13 mouse cellular contexts compared by ENCODE assay signal in genomic region chr10:21304672-21305632, GRCm38 (mm10). TPM values are rescaled to one million over a fixed set of nuclear protein-coding genes. Genes with fewer than 3 reads are reported as not detected.
DNase-seq lines count a peak whose midpoint lies in the region; ATAC-seq and TF ChIP-seq lines count a peak whose summit lies in the region.
"Had no signal": no experiment of that assay in that cellular context is flagged by ENCODE, and none has a peak within 500 bp of the region (broad histone marks: within the 10 kb centered on the region; RNA-seq: fewer than 3 reads in every experiment).

No protein-coding gene starts in this region.

- H3K27me3 ChIP-seq in heart, embryonic 16.5 days (ENCODE audit: control insufficient read depth, insufficient read depth, low read length): no peaks in the 10 kb centered on the region
- H3K27me3 ChIP-seq in intestine, postnatal 0 days (replicated peaks; ENCODE audit: control insufficient read depth, insufficient read depth, low read length): no peaks in the 10 kb centered on the region
- H3K27me3 ChIP-seq in myocyte (ENCODE audit: control insufficient read depth, insufficient read depth, insufficient read length): no peaks in the 10 kb centered on the region
- H3K27me3 ChIP-seq: forebrain, embryonic 13.5 days; heart, embryonic 15.5 days; neural tube, embryonic 12.5 days had no signal

- no peak overlapping the region for H3K4me2 ChIP-seq in heart, embryonic 16.5 days (ENCODE audit: low read depth, low read length)
- peak overlapping the region; percentile 37 for H3K4me2 ChIP-seq in intestine, postnatal 0 days (replicated peaks; ENCODE audit: low read depth)
- peak overlapping the region; percentile 52 for H3K4me2 ChIP-seq in myocyte (ENCODE audit: low read depth)
- H3K4me2 ChIP-seq: forebrain, embryonic 13.5 days; heart, embryonic 15.5 days; liver, embryonic 11.5 days; neural tube, embryonic 12.5 days had no signal

- 58% methylated on average over 11 of the region's 11 CpGs for WGBS in heart, embryonic 16.5 days
- WGBS in intestine, postnatal 0 days: 25% methylated on average over 11 of the region's 11 CpGs

- H3K27ac ChIP-seq in heart, embryonic 16.5 days (ENCODE audit: low read length): peak overlapping the region; percentile 27; the same call in 1 of the 2 replicates
- H3K27ac ChIP-seq in intestine, postnatal 0 days (ENCODE audit: low read depth, low read length): peak overlapping the region; percentile 76
- H3K27ac ChIP-seq: forebrain, embryonic 13.5 days; heart, embryonic 15.5 days; neural tube, embryonic 12.5 days had no signal

- H3ac ChIP-seq in myocyte (ENCODE audit: control insufficient read depth, insufficient read length): no peak overlapping the region

- H3K36me3 ChIP-seq in heart, embryonic 16.5 days (ENCODE audit: control insufficient read depth, insufficient read depth): peaks cover 24% of the 10 kb centered on the region; the same call in 1 of the 2 replicates
- H3K36me3 ChIP-seq in intestine, postnatal 0 days (ENCODE audit: control insufficient read depth, insufficient read depth): peaks cover 40% of the 10 kb centered on the region
- peaks cover 47% of the 10 kb centered on the region for H3K36me3 ChIP-seq in myocyte (ENCODE audit: control insufficient read depth, insufficient read depth)

- TF ChIP-seq POLR2A in myocyte (IDR thresholded peaks at IDR 0.05; ENCODE audit: insufficient read length, low read depth): no peak

- ATAC-seq in heart, embryonic 16.5 days (replicated peaks; ENCODE audit: extremely low read depth, insufficient read depth, low FRiP score): no peak
- peak; percentile 33 for ATAC-seq in activated CD4-positive, CD25-positive, alpha-beta regulatory T cell, adult 4 months
- peak; percentile 94 for ATAC-seq in intestine, postnatal 0 days
- ATAC-seq: forebrain, embryonic 13.5 days had no signal

- H3K9ac ChIP-seq in heart, embryonic 16.5 days (ENCODE audit: low read length): no peak overlapping the region
- no peak overlapping the region for H3K9ac ChIP-seq in intestine, postnatal 0 days (ENCODE audit: low read depth, low read length)
- H3K9ac ChIP-seq: forebrain, embryonic 13.5 days; heart, embryonic 15.5 days; neural tube, embryonic 12.5 days had no signal

- H3K4me1 ChIP-seq in heart, embryonic 16.5 days (ENCODE audit: control insufficient read depth, insufficient read depth, low read length): no peaks in the 10 kb centered on the region
- H3K4me1 ChIP-seq in intestine, postnatal 0 days (replicated peaks; ENCODE audit: control insufficient read depth, insufficient read depth, low read length): peaks cover 5% of the 10 kb centered on the region; the same call in 1 of the 2 replicates
- H3K4me1 ChIP-seq: forebrain, embryonic 13.5 days; heart, embryonic 15.5 days; neural tube, embryonic 12.5 days had no signal

- no peak for DNase-seq in heart, adult 8-10 months (ENCODE audit: low spot score)
- DNase-seq in right cerebral cortex, postnatal 25 days: no peak
- DNase-seq in left cerebral cortex, adult 8-10 months (ENCODE audit: low spot score in 2 of 2): no peak
- DNase-seq: adrenal gland, adult 8-10 months; cerebellum, adult 8-10 months had no signal

- peaks cover 2% of the 10 kb centered on the region for H3K79me2 ChIP-seq in myocyte (ENCODE audit: control insufficient read depth, insufficient read depth)

- TF ChIP-seq CTCF in intestine, postnatal 0 days (IDR thresholded peaks at IDR 0.05; ENCODE audit: low read depth): no peak

- no peak overlapping the region for H3K4me3 ChIP-seq in heart, embryonic 16.5 days (ENCODE audit: low read length)
- H3K4me3 ChIP-seq in intestine, postnatal 0 days (ENCODE audit: low read depth, low read length): no peak overlapping the region
- no peak overlapping the region for H3K4me3 ChIP-seq in myocyte
- H3K4me3 ChIP-seq: forebrain, embryonic 13.5 days; heart, embryonic 15.5 days; neural tube, embryonic 12.5 days had no signal

- no peaks in the 10 kb centered on the region for H3K9me3 ChIP-seq in heart, embryonic 16.5 days (replicated peaks; ENCODE audit: control insufficient read depth, low read length)
- H3K9me3 ChIP-seq in intestine, postnatal 0 days (ENCODE audit: control insufficient read depth): no peaks in the 10 kb centered on the region
- H3K9me3 ChIP-seq: forebrain, embryonic 13.5 days; heart, embryonic 15.5 days; neural tube, embryonic 12.5 days had no signal

TF ChIP-seq in myocyte, 11 proteins besides CTCF, POLR2A, EP300 and RAD21:
- TF ChIP-seq TCF12 (IDR thresholded peaks at IDR 0.05; ENCODE audit: insufficient read depth, poor library complexity, severe bottlenecking) (no peak), MYOD1 (IDR thresholded peaks at IDR 0.05; ENCODE audit: control insufficient read depth in 1 of 3, insufficient read length in 2 of 3, low read depth in 2 of 3) (peak in 1 of 3 experiments; percentile 20)

RNA-seq across cellular contexts. Expression of gene Hbs1l, which starts 9.2 kb away (rescaled TPM):
- 69.2 and 73.1 TPM in 2 replicates for polyA plus RNA-seq in heart, embryonic 16.5 days (2015; fragmentation: Nextera tagmentation; extraction: Ambion mirVana)
- total RNA-seq in heart, adult 8-10 months (2022): 10 to 100 TPM; 62.9 to 78.5 (median 71.0) TPM
- polyA plus RNA-seq in activated CD4-positive, CD25-positive, alpha-beta regulatory T cell, adult 4 months (2017; shearing (Covaris generic)): 100 to 1,000 TPM; 133 to 141 TPM
- 37.8 and 40.7 TPM in 2 replicates for polyA plus RNA-seq in intestine, postnatal 0 days (2015; fragmentation: Nextera tagmentation; extraction: Ambion mirVana)
- 50.0 TPM for polyA plus RNA-seq in myocyte (2012; fragmentation: generic; extraction: Trizol)
- total RNA-seq in left cerebral cortex, adult 8-10 months (2022): 10 to 100 TPM; 57.9 to 61.9 (median 59.0) TPM
